Mouse (Mus musculus): ENCODE results near the gene Klhl29. TPM values are rescaled to one million over a fixed set of nuclear protein-coding genes. Genes with fewer than 3 reads are reported as not detected.

Gene Klhl29
- total RNA-seq, 2 experiments from 2014 or later, result 39.8 to 46.7 TPM

DNA sequence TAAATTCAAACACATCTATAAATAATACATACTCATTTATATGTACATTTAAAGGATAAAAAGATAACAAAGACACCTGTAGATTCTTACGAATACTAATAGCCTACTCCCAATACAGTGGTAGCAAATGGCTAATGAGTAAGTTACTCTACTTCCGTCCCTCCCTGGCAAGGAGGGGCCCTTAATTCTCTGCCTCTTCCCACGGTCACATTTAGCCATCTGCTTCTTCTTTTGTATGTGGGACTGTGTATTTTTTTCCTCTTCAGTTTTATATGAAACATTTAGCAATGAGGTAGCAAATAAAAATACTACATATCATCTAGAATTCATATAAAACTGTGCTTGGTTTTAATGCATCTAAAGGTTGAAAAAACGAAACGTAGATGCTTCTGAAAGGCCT, 73.6 kb downstream of the Klhl29 start:
- DNase-seq, result no peak

DNA sequence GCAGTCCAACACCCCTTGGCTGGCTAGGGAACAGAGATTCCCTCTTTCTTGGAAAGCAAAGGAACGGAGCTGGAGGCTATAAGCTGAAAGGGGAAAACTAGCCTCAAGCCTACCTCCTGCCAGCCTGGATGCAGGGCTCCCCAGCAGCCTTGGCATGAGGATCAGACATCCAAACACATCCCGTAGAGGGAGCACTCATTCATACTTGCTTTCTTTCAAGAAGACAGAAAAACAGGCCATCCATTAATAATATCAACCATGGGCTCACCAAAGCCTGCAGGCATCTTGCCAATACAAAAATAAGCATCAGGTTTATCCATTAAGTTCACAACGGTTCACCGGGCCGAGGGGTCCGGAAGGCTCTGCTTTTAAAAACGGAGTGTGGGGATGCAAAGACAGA, 79.1 kb downstream of the Klhl29 start:
- DNase-seq, result no peak

DNA sequence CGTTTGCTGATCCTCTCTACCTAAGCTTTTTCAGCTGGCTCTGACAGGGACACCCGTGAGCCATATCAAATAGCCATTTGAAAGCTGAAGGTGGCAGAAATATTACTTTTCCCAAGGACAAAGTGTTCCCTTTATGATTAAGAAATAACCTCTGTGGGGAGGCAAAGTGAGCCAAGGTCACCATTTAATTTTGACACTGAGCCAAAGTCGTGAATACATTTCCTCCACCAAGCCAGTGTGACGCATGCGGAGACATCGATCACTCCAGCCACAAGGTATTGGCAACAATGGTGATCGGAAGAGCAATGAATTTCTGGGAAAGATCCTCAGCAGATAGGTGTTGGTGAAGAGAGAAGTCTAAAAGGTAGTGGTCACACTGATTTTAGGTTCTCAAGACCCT, 83.2 kb downstream of the Klhl29 start:
- no peak for DNase-seq

DNA sequence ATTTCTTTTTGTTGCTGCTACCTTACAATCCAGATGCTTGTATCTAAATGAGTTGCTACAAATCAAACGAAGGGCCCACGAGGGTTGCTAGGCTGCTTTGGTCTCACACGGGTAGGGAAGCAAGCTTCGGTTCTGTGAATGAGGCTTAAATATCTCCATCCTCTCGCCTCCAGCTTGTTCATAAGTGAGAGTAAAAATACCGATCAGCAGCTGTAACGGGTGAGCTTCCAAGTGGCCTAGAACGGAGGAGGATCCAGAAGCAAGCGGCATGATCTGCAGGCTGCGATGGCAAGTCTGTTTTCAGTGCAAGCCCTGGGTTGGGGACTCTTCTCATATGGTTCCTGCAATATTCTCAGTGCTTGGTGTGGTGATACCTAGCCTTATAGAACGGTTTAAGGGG, 89.9 kb downstream of the Klhl29 start:
- DNase-seq, result no peak

DNA sequence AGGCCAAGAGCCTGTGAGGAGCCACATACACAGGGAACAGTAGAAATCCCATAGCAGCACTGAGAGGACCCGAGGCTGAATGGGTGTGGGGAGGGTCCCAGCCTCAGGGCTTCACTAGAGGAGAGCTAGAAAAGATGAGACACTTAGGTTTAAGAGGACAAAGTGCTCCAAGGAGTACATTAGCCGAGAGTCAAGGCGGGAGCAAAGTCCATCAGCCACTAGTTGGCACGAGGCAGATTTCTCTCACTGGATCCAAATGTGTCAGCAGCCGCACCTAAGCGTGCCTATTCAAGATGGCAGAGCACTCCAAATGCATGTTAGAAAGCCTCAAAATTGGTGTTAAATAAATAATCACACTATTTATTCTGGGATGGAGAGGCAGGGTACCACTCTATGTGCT, 90.5 kb downstream of the Klhl29 start:
- no peak for DNase-seq

DNA sequence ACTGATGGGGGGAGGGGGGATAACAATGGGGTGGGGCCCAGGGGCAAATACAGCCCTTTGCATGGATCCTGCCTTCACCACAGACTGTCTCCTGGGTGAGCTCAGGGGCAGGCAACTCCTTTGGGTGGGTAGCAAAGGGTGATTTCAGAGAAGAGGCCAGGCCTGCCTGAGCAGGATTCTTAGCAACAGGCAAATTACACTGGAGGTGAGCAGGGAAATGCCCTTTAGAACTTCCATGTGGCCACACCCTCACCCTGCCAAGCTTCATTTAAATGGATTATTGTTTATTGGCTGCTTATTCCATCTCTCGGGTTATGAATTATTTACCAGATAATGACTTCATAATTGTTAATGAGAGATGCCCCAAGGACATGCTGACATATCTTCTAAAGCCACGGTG, 91.8 kb downstream of the Klhl29 start:
- no peak for DNase-seq

DNA sequence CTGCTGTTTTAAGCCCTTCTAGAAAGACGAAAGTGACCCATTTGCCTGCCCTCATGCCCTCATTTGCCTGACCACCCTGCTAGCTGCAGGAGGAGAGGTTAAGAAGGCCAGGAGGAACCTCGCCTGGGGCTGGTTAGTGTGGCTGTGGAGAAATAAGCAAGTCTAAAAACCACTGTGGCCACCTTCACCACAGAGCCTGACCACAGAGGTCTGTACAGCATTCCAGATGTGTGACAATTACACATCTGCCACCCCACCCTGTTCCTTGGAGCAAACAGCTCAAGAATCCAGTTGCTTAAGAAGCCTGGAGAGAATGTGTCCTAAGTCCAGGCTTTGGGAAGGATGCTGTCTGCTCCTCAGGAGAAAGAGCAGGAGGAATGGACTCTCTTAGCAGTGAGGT, 92.9 kb downstream of the Klhl29 start:
- DNase-seq, result no peak

DNA sequence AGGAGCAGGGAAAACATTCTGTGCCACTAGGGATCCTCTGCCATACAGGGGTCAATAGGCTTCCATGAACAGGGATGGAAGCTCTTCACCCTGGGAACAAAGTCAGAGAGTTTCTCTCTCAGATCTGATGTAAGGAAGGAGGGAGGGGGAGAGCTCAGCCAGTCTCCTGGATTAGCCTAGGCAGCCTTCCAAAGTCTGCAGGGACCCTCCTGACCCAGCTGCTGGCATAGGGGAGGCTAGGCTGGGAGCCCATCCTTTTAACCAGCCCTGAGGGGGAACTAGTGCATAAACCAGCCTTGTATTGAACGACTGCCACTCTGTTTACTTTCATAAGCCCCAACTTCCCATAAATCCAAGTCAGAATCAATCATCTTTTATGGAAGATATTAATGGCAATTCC, 95.6 kb downstream of the Klhl29 start:
- no peak for DNase-seq

DNA sequence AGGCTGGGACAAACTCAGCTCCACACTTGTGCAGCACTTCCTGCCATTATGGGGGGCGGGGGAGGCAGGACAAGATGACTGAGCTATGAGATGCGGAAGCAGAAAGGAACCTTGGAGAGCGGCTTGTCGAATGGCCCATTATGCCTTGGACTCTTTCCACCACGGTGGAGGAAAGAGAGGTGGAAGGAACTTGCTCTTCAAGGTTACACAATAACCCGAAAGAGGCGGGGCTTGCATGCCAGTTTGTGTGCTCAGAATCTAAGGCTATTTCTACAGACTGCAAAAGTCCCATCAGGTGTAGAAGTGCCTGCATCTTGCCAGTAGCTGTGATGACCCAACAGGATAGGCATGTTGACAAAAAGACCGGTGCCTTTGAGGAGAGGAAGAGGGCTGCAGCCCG, 98.5 kb downstream of the Klhl29 start:
- no peak for DNase-seq

DNA sequence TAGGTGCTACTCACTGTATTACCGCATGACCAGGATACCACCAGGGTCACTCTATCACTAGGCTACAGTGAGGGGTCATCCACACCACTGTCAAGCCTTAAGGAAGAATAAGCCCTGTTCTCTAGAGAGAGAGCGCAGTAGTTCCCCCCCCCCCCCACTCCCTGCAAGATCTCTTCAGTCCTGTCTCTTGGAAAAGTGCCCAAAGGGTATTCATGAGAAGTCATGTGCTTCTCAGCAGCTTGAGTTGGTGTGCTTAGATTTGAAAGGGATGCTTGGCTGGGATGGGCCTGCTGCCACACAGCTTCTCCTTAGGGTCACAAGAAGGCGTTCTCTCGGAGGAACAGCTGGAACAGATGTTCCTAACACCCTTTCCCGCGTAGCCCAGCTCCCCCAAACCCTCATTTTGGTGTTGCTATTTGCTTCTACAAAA, 100.0 kb downstream of the Klhl29 start:
- no peak for DNase-seq

DNA sequence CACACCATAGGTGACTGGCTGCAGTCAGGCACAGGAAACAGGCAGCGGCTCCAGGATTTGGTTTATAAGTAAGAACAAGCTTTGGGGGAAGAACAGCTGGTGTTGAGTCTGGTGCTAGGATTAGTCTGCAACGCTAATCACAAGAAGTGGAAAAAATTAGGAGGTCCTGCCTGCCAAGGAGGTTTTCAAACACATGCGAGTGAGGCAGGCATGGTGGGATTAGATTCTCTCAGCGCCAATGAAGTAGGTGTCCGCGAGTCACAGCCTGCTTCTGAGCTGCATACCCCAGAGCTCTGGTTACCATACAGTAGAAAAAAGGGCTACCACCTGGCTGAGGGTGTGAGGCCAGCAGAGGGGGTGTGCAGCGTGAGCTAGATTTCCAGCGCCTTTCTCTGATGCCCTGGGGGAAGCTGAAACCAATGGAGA, 101.0 kb downstream of the Klhl29 start:
- DNase-seq, result peak in 1 of 2 experiments; percentile 47

DNA sequence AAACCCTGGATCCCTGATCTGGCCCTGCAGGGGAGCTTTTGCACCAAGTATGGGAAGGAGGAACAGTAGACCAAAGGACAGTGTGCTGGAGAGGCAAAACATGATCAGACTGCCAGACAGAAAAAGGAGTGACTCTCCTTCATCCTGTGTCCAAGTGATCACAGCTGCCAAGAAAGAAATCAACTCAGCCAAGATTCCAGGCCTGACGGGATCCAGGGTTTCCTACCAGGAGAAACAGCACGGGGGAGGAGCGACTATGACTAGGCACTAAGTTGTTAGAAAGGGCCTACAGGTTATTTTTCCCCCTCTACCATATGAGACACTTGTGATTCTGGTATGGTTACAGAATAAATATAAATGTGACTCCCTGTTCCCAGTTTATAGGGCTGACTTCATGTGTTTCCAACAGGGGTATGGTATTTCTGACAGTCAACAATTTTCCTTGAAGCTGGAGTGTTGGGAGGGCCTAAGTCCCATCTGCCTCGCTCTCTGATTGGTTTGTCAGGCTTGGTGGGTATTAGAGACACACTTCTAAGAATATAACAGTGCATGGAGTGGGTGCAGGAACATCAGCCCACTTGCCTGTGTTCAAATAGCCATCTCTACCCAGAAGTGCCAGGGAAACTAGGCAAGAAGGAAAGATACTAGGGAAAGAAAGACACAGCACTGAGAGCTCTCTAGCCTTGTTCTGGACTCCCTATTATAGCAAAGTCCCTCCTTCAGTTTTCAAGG, 102.0 kb downstream of the Klhl29 start:
- no peak for DNase-seq

DNA sequence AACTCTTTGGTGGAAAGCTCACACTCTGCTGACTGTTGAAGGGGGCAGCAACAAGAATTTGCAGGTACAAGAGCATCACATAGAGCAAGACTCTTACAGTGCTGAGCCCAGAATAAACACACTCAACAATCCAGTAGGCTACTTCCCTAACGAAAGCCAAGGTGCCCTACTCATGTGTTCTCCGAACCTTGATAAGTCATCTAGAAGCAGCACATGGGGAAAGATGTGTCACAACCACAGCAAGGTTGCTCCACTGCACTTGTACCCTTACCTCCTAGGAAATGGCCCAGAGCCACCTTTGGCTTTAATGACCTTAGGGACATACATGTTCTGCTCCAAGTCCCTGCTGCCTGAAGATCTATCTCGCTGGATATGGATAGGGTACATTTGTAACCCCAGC, 105.0 kb downstream of the Klhl29 start:
- DNase-seq, result no peak

DNA sequence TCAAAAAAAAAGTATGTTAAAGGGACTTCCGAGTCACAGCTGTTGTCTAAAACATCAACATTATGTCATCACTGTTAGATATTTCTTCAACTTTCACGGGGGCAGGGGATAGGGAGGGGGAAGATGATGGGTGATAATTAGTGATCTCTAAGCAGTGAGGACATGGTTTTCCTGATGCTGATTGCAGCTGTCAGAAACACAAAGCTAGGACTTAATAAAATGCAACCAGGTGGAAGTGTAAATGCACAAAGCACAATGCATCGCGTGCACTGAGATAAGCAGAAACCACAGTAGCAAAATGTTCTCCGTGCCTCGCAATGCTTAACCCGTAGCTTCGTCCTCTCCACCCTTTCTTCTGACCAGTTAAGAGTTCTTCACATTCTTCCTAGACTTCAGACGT, 105.5 kb downstream of the Klhl29 start:
- DNase-seq, result no peak

DNA sequence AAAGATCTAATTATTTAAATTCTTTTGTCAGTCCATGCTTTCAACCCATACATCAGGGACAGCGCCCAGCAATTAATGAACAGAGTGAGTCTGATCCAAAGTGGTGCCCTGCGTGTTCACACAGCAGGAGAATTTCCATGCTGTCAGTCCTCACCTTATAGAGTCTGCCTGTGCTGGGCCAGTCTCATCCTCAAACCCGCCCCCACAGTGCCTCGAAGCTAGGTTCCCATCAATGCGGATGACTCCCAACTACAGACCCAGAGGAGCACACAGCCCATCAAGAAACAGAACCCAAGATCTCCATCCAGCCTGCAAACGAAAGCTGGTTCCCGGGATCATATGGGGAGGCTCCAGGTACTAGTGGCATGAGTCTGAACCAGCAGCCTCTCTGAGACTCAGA, 106.4 kb downstream of the Klhl29 start:
- no peak for DNase-seq

DNA sequence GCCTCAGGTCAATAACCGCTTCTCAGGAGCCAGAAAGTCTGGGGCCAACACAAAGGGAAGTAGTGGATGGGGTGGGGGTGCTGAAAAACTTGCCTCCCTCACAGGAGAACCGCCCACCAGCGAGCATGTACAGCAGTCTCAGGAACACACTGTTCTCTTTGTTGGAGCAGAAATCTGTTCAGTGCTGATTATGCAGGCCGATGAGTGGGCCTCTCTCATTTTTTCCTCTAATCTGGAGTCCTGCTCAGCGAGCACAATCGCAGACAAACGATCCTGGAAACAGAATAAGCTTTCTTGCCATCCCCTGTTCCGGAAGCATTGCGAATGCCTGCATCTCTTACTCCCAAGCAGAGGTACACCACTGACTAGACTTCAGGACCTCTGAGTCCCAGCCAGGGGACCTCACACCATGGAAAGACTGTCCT, 107.3 kb downstream of the Klhl29 start:
- DNase-seq, result peak; percentile 76 to 80

DNA sequence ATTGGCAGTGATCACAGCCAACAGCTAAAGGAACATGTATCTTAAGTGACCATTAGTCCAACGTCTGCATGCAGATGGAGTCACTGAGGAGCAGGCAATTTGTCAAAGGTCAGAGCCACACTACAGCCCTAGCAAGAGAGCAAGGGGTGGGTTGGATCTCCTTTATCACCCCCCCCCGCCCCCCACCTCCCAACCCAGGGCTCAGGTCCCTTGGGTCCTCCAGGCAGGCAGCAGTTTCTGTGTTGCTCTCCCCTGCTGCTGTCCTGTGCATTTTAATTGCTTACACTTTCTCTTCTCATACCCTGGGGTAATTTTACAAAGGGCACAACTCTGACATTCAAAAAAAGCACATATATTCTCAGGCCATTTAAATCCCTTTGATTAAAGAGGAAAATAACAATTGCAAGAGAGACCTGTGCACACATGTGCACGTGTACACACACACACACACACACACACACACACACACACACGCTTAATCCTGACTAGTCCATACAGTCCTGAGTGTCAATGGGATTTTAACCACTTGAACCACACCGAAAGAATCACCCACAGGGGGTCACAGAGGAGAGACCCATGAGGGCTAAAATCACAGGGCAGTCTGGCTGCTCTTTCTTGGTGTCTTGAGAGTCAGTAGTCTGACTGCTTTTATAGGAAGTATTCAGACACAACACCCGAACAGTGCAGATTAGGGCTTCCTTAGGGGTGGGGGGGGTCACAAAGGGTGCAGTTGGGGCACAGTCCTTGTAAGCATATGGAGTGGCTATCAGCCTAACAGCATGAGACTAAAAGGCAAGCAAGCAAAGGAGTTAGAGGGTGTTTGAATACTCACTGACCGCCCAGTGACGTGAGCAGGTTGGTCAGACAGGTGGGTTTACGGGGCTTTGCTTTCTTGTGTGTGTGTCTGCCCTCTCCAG, 108.0 kb downstream of the Klhl29 start:
- DNase-seq, result no peak

DNA sequence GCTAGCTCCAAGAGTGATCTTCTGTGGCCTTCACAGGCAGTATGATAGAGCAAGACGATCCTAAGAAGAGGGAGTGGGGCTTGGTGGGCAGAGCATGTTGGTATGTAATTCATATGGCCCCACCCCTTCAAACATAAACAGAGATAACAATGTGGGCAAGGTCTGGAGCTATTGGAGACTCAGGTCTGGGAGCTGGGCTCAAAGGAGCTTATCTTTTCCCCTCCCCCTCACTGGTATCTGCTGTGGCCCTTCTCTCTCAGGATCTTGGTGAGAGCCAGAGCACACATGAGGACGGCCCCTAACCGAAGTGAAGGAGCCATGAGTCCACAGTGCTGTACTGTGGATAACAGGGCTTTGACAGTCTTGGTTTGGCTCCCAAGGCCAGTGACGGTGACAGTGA, 108.7 kb downstream of the Klhl29 start:
- DNase-seq, result no peak

DNA sequence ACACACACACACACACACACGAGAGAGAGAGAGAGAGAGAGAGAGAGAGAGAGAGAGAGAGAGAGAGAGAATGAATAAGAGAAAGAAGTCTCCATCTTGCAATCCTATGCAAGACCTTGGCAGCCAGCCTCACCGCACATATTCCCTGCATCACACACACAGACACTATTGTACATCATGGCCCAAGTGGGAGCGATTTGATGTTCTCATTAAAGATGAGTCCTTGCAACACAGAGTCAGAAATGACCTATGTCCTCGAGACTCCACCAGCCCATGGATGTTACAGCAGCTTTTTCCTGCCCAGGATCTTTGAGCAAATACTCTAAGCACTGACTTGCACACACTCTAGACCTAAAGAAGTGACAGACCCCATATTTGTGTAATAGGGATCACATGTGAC, 114.0 kb downstream of the Klhl29 start:
- DNase-seq, result no peak

DNA sequence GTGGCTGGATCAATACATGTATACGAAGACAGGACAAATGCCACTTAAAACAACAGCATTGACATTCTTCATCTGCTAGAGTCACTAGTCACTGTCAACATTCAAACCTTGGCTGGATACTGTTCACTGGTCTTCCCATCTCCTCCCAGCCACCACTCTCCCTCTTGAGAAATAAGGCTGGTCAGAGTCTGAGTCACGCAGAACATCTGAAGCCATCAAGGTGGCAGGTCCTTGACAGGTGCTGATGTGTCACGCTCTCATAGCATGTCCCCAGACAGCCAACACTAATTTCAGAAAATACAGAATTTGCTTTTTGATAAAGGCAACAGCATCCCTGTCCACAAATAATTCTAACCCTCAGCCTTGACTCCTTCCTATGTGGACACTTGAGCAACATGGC, 116.7 kb downstream of the Klhl29 start:
- DNase-seq, result no peak

DNA sequence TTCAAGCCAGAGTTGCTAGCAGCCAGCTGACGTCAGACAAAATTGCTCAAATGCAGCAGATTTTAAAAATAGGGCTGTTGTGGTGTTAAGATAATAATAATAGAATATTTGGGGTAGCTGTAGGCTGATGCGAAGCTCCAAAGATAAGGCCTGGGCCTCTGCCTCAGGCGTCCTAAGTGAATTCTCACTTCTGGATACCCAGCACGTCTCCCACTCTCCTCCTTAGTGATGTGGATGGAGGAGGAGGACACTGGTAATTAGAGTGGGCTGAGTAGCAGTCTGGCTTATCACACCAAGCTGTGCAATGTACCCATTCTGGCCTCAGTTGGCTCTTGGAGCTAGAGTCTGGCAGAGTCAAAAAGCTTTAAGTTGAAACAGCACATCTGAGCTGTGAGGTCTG, 118.3 kb downstream of the Klhl29 start:
- DNase-seq, result no peak

DNA sequence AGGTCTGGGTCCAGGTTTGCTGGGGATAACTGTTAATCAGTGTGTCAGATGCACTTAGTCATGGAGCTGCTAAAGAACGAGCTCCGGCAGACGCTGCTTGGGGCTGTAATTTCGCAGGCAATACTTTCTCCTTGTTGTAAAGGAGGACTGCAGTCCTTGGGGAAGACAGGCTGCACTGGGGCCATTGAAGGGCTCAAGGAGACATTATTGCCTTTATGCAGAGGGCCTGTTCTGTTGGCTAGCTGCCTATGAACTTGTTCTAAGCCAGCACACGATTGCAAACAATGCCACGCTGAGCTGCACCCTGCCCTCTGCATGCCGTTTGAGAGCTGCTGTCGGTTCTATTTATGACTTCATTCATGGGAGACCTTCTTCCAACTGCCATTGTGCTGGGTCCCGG, 120.4 kb downstream of the Klhl29 start:
- no peak for DNase-seq

DNA sequence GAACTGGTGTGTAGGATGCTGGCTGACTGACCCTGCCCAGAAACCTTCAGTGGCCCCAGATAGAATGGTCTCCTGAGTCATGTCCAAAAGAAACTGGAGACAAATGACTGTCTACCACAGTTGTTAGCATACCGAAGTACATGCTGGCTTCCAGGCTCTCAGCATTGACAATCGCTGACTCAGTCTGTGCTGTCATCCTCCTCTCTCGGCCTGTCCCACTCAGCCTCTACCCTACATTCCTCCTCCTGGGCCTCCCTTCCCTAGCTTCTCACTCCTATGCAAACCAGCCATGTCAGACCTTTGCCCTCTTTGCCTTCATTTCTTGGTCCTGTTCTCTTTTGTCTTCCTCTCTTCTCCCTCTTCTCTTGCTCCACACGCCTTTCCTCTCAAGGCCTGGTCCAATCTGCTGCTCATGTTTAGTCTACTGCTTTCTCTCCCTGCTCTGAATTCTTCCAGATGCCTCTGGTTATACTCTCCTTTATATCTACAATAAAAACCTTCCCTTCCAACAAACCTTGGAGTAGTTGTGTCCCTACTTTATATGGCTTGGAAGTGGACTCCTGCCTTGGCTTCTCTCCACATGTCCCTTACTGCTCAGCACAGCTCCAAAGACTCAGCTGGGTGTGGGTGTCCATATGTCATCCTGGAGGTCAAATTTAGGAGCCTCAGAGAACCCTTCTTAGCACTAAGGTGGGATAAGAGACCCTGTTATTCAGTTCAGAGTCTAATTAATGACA, 121.1 kb downstream of the Klhl29 start:
- no peak for DNase-seq
